Mouse (Mus musculus) bone marrow, adult 2 months (tissue): Measurements from ENCODE around the gene Naa15.

Experiments used
- CTCF ChIP-seq: fragments of 200-500 bp; IDR thresholded peaks from 2 replicates; pipeline ENCODE4 v1.5.1; 2011; ENCODE audit warnings: low read length, control low read depth; ENCODE audit not compliant: control insufficient read depth, insufficient read depth
- POLR2A ChIP-seq: fragments of 200-500 bp; IDR thresholded peaks from 2 replicates; pipeline ENCODE4 v1.6.1; 2011; ENCODE audit warnings: low read depth, mild to moderate bottlenecking, control low read depth, low read length, borderline replicate concordance; ENCODE audit not compliant: control insufficient read depth

DNA sequence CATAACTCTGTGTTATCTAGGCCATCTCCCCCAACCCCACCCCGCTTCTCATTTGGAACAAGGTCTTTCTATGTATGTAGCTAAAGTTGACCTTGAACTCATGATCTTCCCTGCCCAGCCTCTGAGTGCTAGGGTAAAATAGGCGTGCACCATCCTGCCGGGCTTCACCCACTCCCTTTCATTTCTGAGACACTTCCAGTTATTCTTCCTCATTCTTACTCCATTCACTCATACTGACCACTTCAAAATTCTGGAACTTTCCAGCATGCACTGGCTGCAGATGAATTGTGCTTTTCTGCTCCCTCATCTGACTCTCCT lies 27.9 kb upstream of the Naa15 start:
- TF ChIP-seq CTCF (no peak), POLR2A (no peak)
